Mouse (Mus musculus): ENCODE results near the gene Rab3c. TPM values are rescaled to one million over a fixed set of nuclear protein-coding genes. Genes with fewer than 3 reads are reported as not detected.
A peak's percentile ranks its signal among the peaks of the same experiment; 100 is the strongest.

Rab3c gene
- polyA plus RNA-seq, 1 experiment from 2014 or later, result 44.1 TPM

GRCm38 (mm10) chr13:110067149-110067548 is 213.6 kb downstream of the Rab3c start:
- H3K27me3 ChIP-seq, result no peaks in the 10 kb centered on the region
- no peak overlapping the region for H3K9ac ChIP-seq
- H3K27ac ChIP-seq, result no peak overlapping the region
- no peak overlapping the region for H3K4me3 ChIP-seq (replicated peaks)
- ATAC-seq (ENCODE audit: low FRiP score), result no peak
- H3K4me2 ChIP-seq, result no peak overlapping the region
- peaks cover 19% of the 10 kb centered on the region for H3K4me1 ChIP-seq
- peaks cover 3% of the 10 kb centered on the region; the same call in 1 of the 2 replicates for H3K9me3 ChIP-seq
- 85% methylated on average over 3 of the region's 3 CpGs for WGBS
- H3K36me3 ChIP-seq (replicated peaks), result peaks cover 5% of the 10 kb centered on the region; the same call in 1 of the 2 replicates

- Histone ChIP-seq H3K9me3 (peaks cover 3% of the 10 kb centered on the region; the same call in 1 of the 2 replicates), H3K27ac (no peak overlapping the region), H3K9ac (no peak overlapping the region), H3K4me1 (peaks cover 16% of the 10 kb centered on the region), H3K4me3 (replicated peaks) (no peak overlapping the region), H3K27me3 (no peaks in the 10 kb centered on the region), H3K4me2 (no peak overlapping the region), H3K36me3 (replicated peaks) (peaks cover 5% of the 10 kb centered on the region; the same call in 1 of the 2 replicates)
- no peak for ATAC-seq (ENCODE audit: low FRiP score)
- 88% methylated on average over 2 of the region's 2 CpGs for WGBS
Measured at GRCm38 (mm10) chr13:110066674-110067073, 214.1 kb downstream of the Rab3c start.

GRCm38 (mm10) chr13:110062835-110063411 is 217.9 kb downstream of the Rab3c start:
- H3K4me2 ChIP-seq, result peak overlapping the region; percentile 35
- no peaks in the 10 kb centered on the region for H3K9me3 ChIP-seq
- H3K27ac ChIP-seq, result peak overlapping the region; percentile 66
- 10% methylated on average over 9 of the region's 9 CpGs for WGBS
- peak overlapping the region; percentile 18; the same call in 1 of the 2 replicates for H3K9ac ChIP-seq
- ATAC-seq (ENCODE audit: low FRiP score), result peak; percentile 95
- H3K4me1 ChIP-seq, result peaks cover 16% of the 10 kb centered on the region
- H3K4me3 ChIP-seq (replicated peaks), result no peak overlapping the region
- H3K27me3 ChIP-seq, result no peaks in the 10 kb centered on the region
- no peaks in the 10 kb centered on the region for H3K36me3 ChIP-seq (replicated peaks)

- Histone ChIP-seq H3K27me3 (no peaks in the 10 kb centered on the region), H3K9me3 (no peaks in the 10 kb centered on the region), H3K9ac (no peak overlapping the region), H3K4me1 (peaks cover 16% of the 10 kb centered on the region), H3K4me3 (replicated peaks) (no peak overlapping the region), H3K27ac (no peak overlapping the region), H3K36me3 (replicated peaks) (no peaks in the 10 kb centered on the region), H3K4me2 (no peak overlapping the region)
- peak; percentile 9; the same call in 1 of the 2 replicates for ATAC-seq (ENCODE audit: low FRiP score)
- 68% methylated on average over 8 of the region's 8 CpGs for WGBS
Measured at GRCm38 (mm10) chr13:110062288-110062687, 218.5 kb downstream of the Rab3c start.

- Histone ChIP-seq H3K27me3 (no peaks in the 10 kb centered on the region), H3K9ac (no peak overlapping the region), H3K4me2 (no peak overlapping the region), H3K9me3 (no peaks in the 10 kb centered on the region), H3K36me3 (replicated peaks) (no peaks in the 10 kb centered on the region), H3K4me1 (peaks cover 4% of the 10 kb centered on the region; the same call in 1 of the 2 replicates), H3K4me3 (replicated peaks) (no peak overlapping the region), H3K27ac (no peak overlapping the region)
- no peak for ATAC-seq (ENCODE audit: low FRiP score)
- 52% methylated on average over 8 of the region's 8 CpGs for WGBS
Measured at GRCm38 (mm10) chr13:110054538-110054937, 226.3 kb downstream of the Rab3c start.

DNA sequence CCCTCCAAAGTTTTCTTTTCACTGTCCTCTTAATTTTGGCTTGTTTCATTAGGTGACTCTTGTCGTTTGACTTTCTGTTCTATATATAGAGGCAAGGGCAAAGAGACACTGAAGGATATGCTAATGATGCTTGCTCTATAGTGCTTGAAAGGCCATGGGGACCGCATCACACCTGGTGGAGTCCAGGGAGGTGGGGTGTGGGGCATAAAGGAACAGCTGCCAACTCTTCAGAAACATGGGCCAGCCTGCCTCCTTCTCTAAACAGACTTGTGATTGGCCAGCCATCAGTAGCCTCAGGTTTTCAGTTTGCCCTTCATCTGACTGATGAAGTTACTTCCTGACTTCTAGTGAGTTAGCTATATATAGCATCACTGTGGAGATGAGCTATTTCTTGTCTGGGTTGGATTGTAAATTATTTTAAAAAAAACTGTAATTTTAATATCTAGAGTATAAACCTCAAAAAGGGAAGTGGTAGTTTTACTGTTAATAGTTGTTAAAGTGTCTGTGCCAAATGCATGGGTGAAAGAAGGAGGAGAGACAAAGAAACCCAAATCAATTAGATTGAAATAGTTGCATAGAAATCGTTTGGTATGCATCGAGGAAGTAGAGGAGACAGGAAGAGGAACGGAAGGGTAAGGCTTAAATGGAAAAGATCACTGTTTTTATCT is 231.9 kb downstream of the Rab3c start:
- Histone ChIP-seq H3K27me3 (no peaks in the 10 kb centered on the region), H3K9ac (no peak overlapping the region), H3K4me3 (replicated peaks) (no peak overlapping the region), H3K4me2 (no peak overlapping the region), H3K4me1 (no peaks in the 10 kb centered on the region), H3K9me3 (no peaks in the 10 kb centered on the region), H3K27ac (no peak overlapping the region), H3K36me3 (replicated peaks) (no peaks in the 10 kb centered on the region)
- 74% methylated on average over 5 of the region's 5 CpGs for WGBS
- no peak for ATAC-seq (ENCODE audit: low FRiP score)

DNA sequence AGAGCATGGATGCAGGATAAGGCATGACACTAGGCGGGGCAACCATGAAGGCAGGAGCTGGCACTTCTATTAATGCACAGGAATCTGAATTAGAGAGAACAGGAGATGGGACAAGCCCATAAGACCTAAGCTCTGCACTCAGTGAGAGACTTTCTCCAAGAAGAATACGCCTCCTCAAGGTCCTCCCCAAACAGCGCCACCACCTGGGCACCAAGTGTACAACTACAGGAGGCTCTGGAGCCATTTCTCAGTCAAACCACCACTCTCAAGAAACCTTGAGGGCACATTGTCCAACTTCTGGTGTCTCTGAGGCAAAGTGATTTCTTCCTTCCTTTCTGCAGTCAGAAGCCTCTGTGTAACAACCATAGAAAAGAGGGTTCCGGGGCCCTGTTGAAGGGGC is 236.4 kb downstream of the Rab3c start:
- 84% methylated on average over 4 of the region's 4 CpGs for WGBS

GRCm38 (mm10) chr13:110039779-110040498 is 240.9 kb downstream of the Rab3c start:
- Histone ChIP-seq H3K4me2 (no peak overlapping the region), H3K27me3 (no peaks in the 10 kb centered on the region), H3K4me1 (no peaks in the 10 kb centered on the region), H3K36me3 (replicated peaks) (no peaks in the 10 kb centered on the region), H3K9ac (no peak overlapping the region), H3K27ac (no peak overlapping the region), H3K4me3 (replicated peaks) (no peak overlapping the region), H3K9me3 (no peaks in the 10 kb centered on the region)
- peak; percentile 39; the same call in 1 of the 2 replicates for ATAC-seq (ENCODE audit: low FRiP score)
- 86% methylated on average over 3 of the region's 3 CpGs for WGBS

More for the DNA sequence above, 236.4 kb downstream of the Rab3c start:
- H3K4me2 ChIP-seq, result no peak overlapping the region
- H3K9me3 ChIP-seq, result no peaks in the 10 kb centered on the region
- no peak overlapping the region for H3K9ac ChIP-seq
- no peaks in the 10 kb centered on the region for H3K27me3 ChIP-seq
- H3K4me3 ChIP-seq (replicated peaks), result no peak overlapping the region
- ATAC-seq (ENCODE audit: low FRiP score), result no peak
- H3K27ac ChIP-seq, result no peak overlapping the region
- no peaks in the 10 kb centered on the region for H3K36me3 ChIP-seq (replicated peaks)
- no peaks in the 10 kb centered on the region for H3K4me1 ChIP-seq

DNA sequence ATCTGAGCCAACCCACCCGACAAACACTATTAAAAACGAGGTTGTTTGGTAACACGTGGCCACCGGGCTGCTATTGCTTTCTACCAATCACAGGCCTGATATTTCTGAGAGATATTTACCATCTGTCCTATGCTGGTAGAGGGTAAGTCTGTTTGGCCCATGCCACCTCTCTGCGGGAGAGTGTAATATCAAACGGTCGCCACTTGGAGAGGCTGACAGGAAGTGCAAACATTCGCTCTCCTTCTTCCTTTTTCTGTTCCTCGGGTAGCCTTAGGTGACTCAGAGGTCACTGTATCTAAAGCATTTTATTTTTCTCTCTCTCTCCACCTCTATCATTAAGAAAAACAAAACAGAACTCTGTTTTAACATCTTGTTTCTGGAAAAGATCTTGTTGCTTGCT is 241.6 kb downstream of the Rab3c start:
- WGBS, result 88% methylated on average over 9 of the region's 9 CpGs

DNA sequence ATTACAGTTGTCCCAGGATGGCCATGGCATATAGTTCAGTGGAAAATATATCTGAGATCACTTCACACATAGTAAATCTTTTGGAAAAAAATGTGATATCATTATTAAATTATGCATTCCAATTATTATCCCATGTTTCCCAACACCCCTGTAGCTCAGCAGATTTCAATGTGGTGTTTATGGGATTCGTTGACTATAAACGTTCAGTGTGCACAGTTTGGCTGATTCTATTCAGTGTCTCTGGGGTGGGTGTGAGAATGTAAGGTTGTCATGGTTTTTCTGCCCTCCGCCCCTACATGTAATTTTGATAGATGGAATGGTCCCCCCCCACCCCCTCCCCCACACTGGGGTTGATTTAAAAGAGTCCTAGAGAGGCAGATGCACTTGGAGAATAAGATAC is 242.3 kb downstream of the Rab3c start:
- Histone ChIP-seq H3K9ac (no peak overlapping the region), H3K27me3 (no peaks in the 10 kb centered on the region), H3K36me3 (replicated peaks) (no peaks in the 10 kb centered on the region), H3K9me3 (no peaks in the 10 kb centered on the region), H3K4me3 (replicated peaks) (no peak overlapping the region), H3K4me1 (no peaks in the 10 kb centered on the region), H3K27ac (no peak overlapping the region), H3K4me2 (no peak overlapping the region)
- 94% methylated on average over 3 of the region's 3 CpGs for WGBS
- ATAC-seq (ENCODE audit: low FRiP score), result no peak

More for the DNA sequence above, 241.6 kb downstream of the Rab3c start:
- ATAC-seq (ENCODE audit: low FRiP score), result no peak
- H3K9ac ChIP-seq, result no peak overlapping the region
- H3K36me3 ChIP-seq (replicated peaks), result no peaks in the 10 kb centered on the region
- H3K4me2 ChIP-seq, result no peak overlapping the region
- no peaks in the 10 kb centered on the region for H3K4me1 ChIP-seq
- no peaks in the 10 kb centered on the region for H3K9me3 ChIP-seq
- no peak overlapping the region for H3K27ac ChIP-seq
- no peaks in the 10 kb centered on the region for H3K27me3 ChIP-seq
- no peak overlapping the region for H3K4me3 ChIP-seq (replicated peaks)

- no peak overlapping the region for H3K4me3 ChIP-seq (replicated peaks)
- H3K27me3 ChIP-seq, result no peaks in the 10 kb centered on the region
- no peak overlapping the region for H3K27ac ChIP-seq
- no peak overlapping the region for H3K4me2 ChIP-seq
- WGBS, result 87% methylated on average over 6 of the region's 6 CpGs
- H3K36me3 ChIP-seq (replicated peaks), result no peaks in the 10 kb centered on the region
- H3K9me3 ChIP-seq, result no peaks in the 10 kb centered on the region
- no peak overlapping the region for H3K9ac ChIP-seq
- no peaks in the 10 kb centered on the region for H3K4me1 ChIP-seq
- no peak for ATAC-seq (ENCODE audit: low FRiP score)
Measured at GRCm38 (mm10) chr13:110034885-110035284, 245.9 kb downstream of the Rab3c start.

DNA sequence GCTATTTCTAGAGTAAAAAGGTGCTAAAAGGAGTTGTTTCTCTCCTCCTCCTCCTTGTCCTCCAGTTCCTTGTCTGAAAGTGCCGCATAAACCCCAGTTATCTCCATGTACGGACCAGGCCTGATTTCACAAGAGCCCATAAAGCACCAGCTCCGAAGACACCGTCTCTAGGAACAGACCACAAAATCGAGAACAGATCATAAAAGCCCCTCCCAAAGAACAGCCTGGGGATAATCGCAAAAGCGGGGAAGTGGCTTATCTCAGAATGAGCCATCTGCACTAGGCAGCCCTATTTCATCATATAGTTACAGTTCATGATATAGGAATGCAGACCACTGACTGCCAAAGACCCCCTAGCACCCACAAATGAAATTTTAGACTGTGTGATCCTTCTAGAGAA is 246.8 kb downstream of the Rab3c start:
- H3K27me3 ChIP-seq, result no peaks in the 10 kb centered on the region
- H3K4me3 ChIP-seq (replicated peaks), result no peak overlapping the region
- H3K4me2 ChIP-seq, result no peak overlapping the region
- H3K27ac ChIP-seq, result no peak overlapping the region
- no peak for ATAC-seq (ENCODE audit: low FRiP score)
- H3K9ac ChIP-seq, result no peak overlapping the region
- WGBS, result 93% methylated on average over 7 of the region's 7 CpGs
- no peaks in the 10 kb centered on the region for H3K9me3 ChIP-seq
- H3K36me3 ChIP-seq (replicated peaks), result no peaks in the 10 kb centered on the region
- H3K4me1 ChIP-seq, result no peaks in the 10 kb centered on the region
